Mouse (Mus musculus): ENCODE data around the gene Aqp6.

- TF ChIP-seq CTCF (IDR thresholded peaks at IDR 0.05; ENCODE audit: low read depth, low read length) (no peak), POLR2A (IDR thresholded peaks at IDR 0.05; ENCODE audit: extremely low read depth, insufficient read depth, low read length) (no peak)
These were observed 30.4 kb downstream of the Aqp6 start for GRCm38 (mm10) chr15:99631618-99632017.

Data from liver, adult 2 months (tissue).